Mouse (Mus musculus): ENCODE results near the gene Tmem88b.

- 0 out of 2 replicates have a peak, but pooled peaks have one; percentile 21 for TF ChIP-seq EP300 (IDR thresholded peaks at IDR 0.05; ENCODE audit: low read depth)
- no peak for TF ChIP-seq CTCF (IDR thresholded peaks at IDR 0.05; ENCODE audit: low read depth)
Measured at GRCm38 (mm10) chr4:155812665-155813181, 27.0 kb upstream of the Tmem88b start.

Data from heart, postnatal 0 days (tissue).